Mouse (Mus musculus): Measurements from ENCODE around the gene Ankzf1. TPM values are rescaled to one million over a fixed set of nuclear protein-coding genes. Genes with fewer than 3 reads are reported as not detected.

Gene Ankzf1
- polyA plus RNA-seq, 2 experiments, result 4.8 to 7.6 TPM

- WGBS (ENCODE audit: insufficient replicate concordance), result 81% methylated on average over 12 of the region's 12 CpGs
- H3K4me2 ChIP-seq (ENCODE audit: low read depth), result no peak overlapping the region
- H3K27ac ChIP-seq, result no peak overlapping the region
- no peaks in the 10 kb centered on the region for H3K9me3 ChIP-seq (ENCODE audit: control insufficient read depth, low read length)
- H3K27me3 ChIP-seq (ENCODE audit: control insufficient read depth, insufficient read depth, low read length), result no peaks in the 10 kb centered on the region
- no peak for TF ChIP-seq EP300 (IDR thresholded peaks at IDR 0.05; ENCODE audit: low read depth)
- no peak for TF ChIP-seq CTCF (IDR thresholded peaks at IDR 0.05; ENCODE audit: low read depth)
- H3K36me3 ChIP-seq (replicated peaks; ENCODE audit: control insufficient read depth, insufficient read depth, low read depth), result no peaks in the 10 kb centered on the region; the same call in 1 of the 2 replicates
- ATAC-seq (ENCODE audit: insufficient read depth) (peak; percentile 13; the same call in 1 of the 2 replicates), DNase-seq (ENCODE audit: low read depth in 3 of 3, low spot score in 3 of 3) (no peak)
- 0 out of 4 replicates have a peak, but pooled peaks cover 0 to 3% of the 10 kb centered on the region in 2 experiments for H3K4me1 ChIP-seq (replicated peaks; ENCODE audit: control insufficient read depth in 2 of 2, insufficient read depth in 2 of 2, low read length in 1 of 2)
- H3K9ac ChIP-seq (replicated peaks), result no peak overlapping the region
- H3K4me3 ChIP-seq (ENCODE audit: insufficient read depth in 1 of 2, low read depth in 2 of 2, low read length in 2 of 2), result no peak overlapping the region
These were observed 52.4 kb downstream of the Ankzf1 start for GRCm38 (mm10) chr1:75244175-75244826.

- ATAC-seq (ENCODE audit: insufficient read depth) (peak; percentile 63), DNase-seq (ENCODE audit: low read depth in 3 of 3, low spot score in 3 of 3) (peak; percentile 43 to 53 (median 44))
- H3K4me1 ChIP-seq (replicated peaks; ENCODE audit: control insufficient read depth in 2 of 2, insufficient read depth in 2 of 2, low read length in 1 of 2), result 0 out of 4 replicates have a peak, but pooled peaks cover 0 to 3% of the 10 kb centered on the region in 2 experiments
- H3K9me3 ChIP-seq (ENCODE audit: control insufficient read depth, low read length), result no peaks in the 10 kb centered on the region
- no peak overlapping the region for H3K4me3 ChIP-seq (ENCODE audit: insufficient read depth in 1 of 2, low read depth in 2 of 2, low read length in 2 of 2)
- H3K27ac ChIP-seq, result no peak overlapping the region
- WGBS (ENCODE audit: insufficient replicate concordance), result 31% methylated on average over 4 of the region's 4 CpGs
- H3K36me3 ChIP-seq (replicated peaks; ENCODE audit: control insufficient read depth, insufficient read depth, low read depth), result no peaks in the 10 kb centered on the region; the same call in 1 of the 2 replicates
- no peak overlapping the region for H3K9ac ChIP-seq (replicated peaks)
- TF ChIP-seq EP300 (IDR thresholded peaks at IDR 0.05; ENCODE audit: low read depth), result no peak
- TF ChIP-seq CTCF (IDR thresholded peaks at IDR 0.05; ENCODE audit: low read depth), result no peak
- H3K4me2 ChIP-seq (ENCODE audit: low read depth), result no peak overlapping the region
- H3K27me3 ChIP-seq (ENCODE audit: control insufficient read depth, insufficient read depth, low read length), result no peaks in the 10 kb centered on the region
These were observed 52.9 kb downstream of the Ankzf1 start for GRCm38 (mm10) chr1:75244836-75245235.

- peaks cover 0 to 6% of the 10 kb centered on the region in 2 experiments; a peak in 2 of 4 replicates for H3K4me1 ChIP-seq (replicated peaks; ENCODE audit: control insufficient read depth in 2 of 2, insufficient read depth in 2 of 2, low read length in 1 of 2)
- H3K27ac ChIP-seq, result no peak overlapping the region
- H3K9me3 ChIP-seq (ENCODE audit: control insufficient read depth, low read length), result no peaks in the 10 kb centered on the region
- ATAC-seq (ENCODE audit: insufficient read depth) (no peak), DNase-seq (ENCODE audit: low read depth in 3 of 3, low spot score in 3 of 3) (no peak)
- no peak overlapping the region for H3K4me3 ChIP-seq (ENCODE audit: insufficient read depth in 1 of 2, low read depth in 2 of 2, low read length in 2 of 2)
- no peaks in the 10 kb centered on the region for H3K27me3 ChIP-seq (ENCODE audit: control insufficient read depth, insufficient read depth, low read length)
- H3K36me3 ChIP-seq (replicated peaks; ENCODE audit: control insufficient read depth, insufficient read depth, low read depth), result no peaks in the 10 kb centered on the region; the same call in 1 of the 2 replicates
- 71% methylated on average over 16 of the region's 16 CpGs for WGBS (ENCODE audit: insufficient replicate concordance)
- no peak overlapping the region for H3K4me2 ChIP-seq (ENCODE audit: low read depth)
- no peak overlapping the region for H3K9ac ChIP-seq (replicated peaks)
- TF ChIP-seq EP300 (IDR thresholded peaks at IDR 0.05; ENCODE audit: low read depth) (no peak), CTCF (IDR thresholded peaks at IDR 0.05; ENCODE audit: low read depth) (no peak)
These were observed 55.4 kb downstream of the Ankzf1 start for GRCm38 (mm10) chr1:75247071-75247930.

GRCm38 (mm10) chr1:75248041-75248772 is 56.3 kb downstream of the Ankzf1 start:
- 55% methylated on average over 9 of the region's 9 CpGs for WGBS (ENCODE audit: insufficient replicate concordance)
- Histone ChIP-seq H3K4me1 (replicated peaks; ENCODE audit: control insufficient read depth in 2 of 2, insufficient read depth in 2 of 2, low read length in 1 of 2) (peaks cover 0 to 6% of the 10 kb centered on the region in 2 experiments; a peak in 2 of 4 replicates), H3K27ac (no peak overlapping the region), H3K36me3 (replicated peaks; ENCODE audit: control insufficient read depth, insufficient read depth, low read depth) (no peaks in the 10 kb centered on the region; the same call in 1 of the 2 replicates), H3K9me3 (ENCODE audit: control insufficient read depth, low read length) (no peaks in the 10 kb centered on the region), H3K4me2 (ENCODE audit: low read depth) (no peak overlapping the region), H3K27me3 (ENCODE audit: control insufficient read depth, insufficient read depth, low read length) (no peaks in the 10 kb centered on the region), H3K9ac (replicated peaks) (no peak overlapping the region), H3K4me3 (ENCODE audit: insufficient read depth in 1 of 2, low read depth in 2 of 2, low read length in 2 of 2) (no peak overlapping the region)
- no peak for ATAC-seq (ENCODE audit: insufficient read depth)
- DNase-seq (ENCODE audit: low read depth in 3 of 3, low spot score in 3 of 3), result no peak
- TF ChIP-seq EP300 (IDR thresholded peaks at IDR 0.05; ENCODE audit: low read depth) (no peak), CTCF (IDR thresholded peaks at IDR 0.05; ENCODE audit: low read depth) (no peak)

Small RNA genes within 50 kb of the gene (microRNA-seq; reads per million reads assigned to microRNA genes)
- not detected for gene Gm27943

Other genes with a start within 250 kb of the Ankzf1 start
- gene Ihh, start 240.5 kb upstream of the Ankzf1 start, polyA plus RNA-seq (2012; rRNA removed), result 2.4 and 3.4 TPM in 2 replicates
- gene Ihh, start 240.5 kb upstream of the Ankzf1 start, polyA plus RNA-seq (2014; fragmentation: Nextera tagmentation; extraction: Ambion mirVana), result 1.5 and 1.7 TPM in 2 replicates
- 1.3 and 2.0 TPM in 2 replicates for gene Nhej1, start 67.0 kb upstream of the Ankzf1 start, polyA plus RNA-seq (2012; rRNA removed)
- gene Nhej1, start 67.0 kb upstream of the Ankzf1 start, polyA plus RNA-seq (2014; fragmentation: Nextera tagmentation; extraction: Ambion mirVana), result 5.2 and 7.2 TPM in 2 replicates
- gene Slc23a3, start 58.3 kb upstream of the Ankzf1 start, polyA plus RNA-seq (2012; rRNA removed), result 1.4 and 1.7 TPM in 2 replicates
- gene Slc23a3, start 58.3 kb upstream of the Ankzf1 start, polyA plus RNA-seq (2014; fragmentation: Nextera tagmentation; extraction: Ambion mirVana), result 1.2 TPM in 2 replicates
- gene Cnppd1, start 49.4 kb upstream of the Ankzf1 start, polyA plus RNA-seq (2012; rRNA removed), result 29.5 and 33.3 TPM in 2 replicates
- gene Cnppd1, start 49.4 kb upstream of the Ankzf1 start, polyA plus RNA-seq (2014; fragmentation: Nextera tagmentation; extraction: Ambion mirVana), result 31.1 and 41.0 TPM in 2 replicates
- gene Retreg2, start 49.4 kb upstream of the Ankzf1 start, polyA plus RNA-seq (2012; rRNA removed), result 61.8 and 74.5 TPM in 2 replicates
- gene Retreg2, start 49.4 kb upstream of the Ankzf1 start, polyA plus RNA-seq (2014; fragmentation: Nextera tagmentation; extraction: Ambion mirVana), result 45.1 and 58.8 TPM in 2 replicates
- gene Zfand2b, start 23.5 kb upstream of the Ankzf1 start, polyA plus RNA-seq (2012; rRNA removed), result 35.3 and 43.5 TPM in 2 replicates
- gene Zfand2b, start 23.5 kb upstream of the Ankzf1 start, polyA plus RNA-seq (2014; fragmentation: Nextera tagmentation; extraction: Ambion mirVana), result 40.6 and 41.6 TPM in 2 replicates
- gene Abcb6, start 11.8 kb upstream of the Ankzf1 start, polyA plus RNA-seq (2012; rRNA removed), result 31.4 and 41.4 TPM in 2 replicates
- 48.9 and 58.5 TPM in 2 replicates for gene Abcb6, start 11.8 kb upstream of the Ankzf1 start, polyA plus RNA-seq (2014; fragmentation: Nextera tagmentation; extraction: Ambion mirVana)
- 17.4 and 23.6 TPM in 2 replicates for gene Atg9a, start within 50 bp of the Ankzf1 start, polyA plus RNA-seq (2012; rRNA removed)
- 16.4 and 18.3 TPM in 2 replicates for gene Atg9a, start within 50 bp of the Ankzf1 start, polyA plus RNA-seq (2014; fragmentation: Nextera tagmentation; extraction: Ambion mirVana)
- gene Glb1l, start 18.7 kb downstream of the Ankzf1 start, polyA plus RNA-seq (2012; rRNA removed), result 4.0 and 4.9 TPM in 2 replicates
- gene Glb1l, start 18.7 kb downstream of the Ankzf1 start, polyA plus RNA-seq (2014; fragmentation: Nextera tagmentation; extraction: Ambion mirVana), result 3.2 and 4.3 TPM in 2 replicates
- 76.3 and 93.3 TPM in 2 replicates for gene Stk16, start 18.7 kb downstream of the Ankzf1 start, polyA plus RNA-seq (2012; rRNA removed)
- 61.8 and 66.1 TPM in 2 replicates for gene Stk16, start 18.7 kb downstream of the Ankzf1 start, polyA plus RNA-seq (2014; fragmentation: Nextera tagmentation; extraction: Ambion mirVana)
- 155 and 168 TPM in 2 replicates for gene Tuba4a, start 27.7 kb downstream of the Ankzf1 start, polyA plus RNA-seq (2012; rRNA removed)
- gene Tuba4a, start 27.7 kb downstream of the Ankzf1 start, polyA plus RNA-seq (2014; fragmentation: Nextera tagmentation; extraction: Ambion mirVana), result 346 and 362 TPM in 2 replicates
- not detected in 2 replicates for gene A630095N17Rik, start 40.0 kb downstream of the Ankzf1 start, polyA plus RNA-seq (2012; rRNA removed)
- gene A630095N17Rik, start 40.0 kb downstream of the Ankzf1 start, polyA plus RNA-seq (2014; fragmentation: Nextera tagmentation; extraction: Ambion mirVana), result 0.22 TPM in 1 of 2 replicates, not detected in the other
- gene Dnajb2, start 44.3 kb downstream of the Ankzf1 start, polyA plus RNA-seq (2012; rRNA removed), result 17.6 and 21.1 TPM in 2 replicates
- gene Dnajb2, start 44.3 kb downstream of the Ankzf1 start, polyA plus RNA-seq (2014; fragmentation: Nextera tagmentation; extraction: Ambion mirVana), result 11.1 and 12.5 TPM in 2 replicates
- 0.26 and 0.28 TPM in 2 replicates for gene Ptprn, start 72.4 kb downstream of the Ankzf1 start, polyA plus RNA-seq (2012; rRNA removed)
- gene Ptprn, start 72.4 kb downstream of the Ankzf1 start, polyA plus RNA-seq (2014; fragmentation: Nextera tagmentation; extraction: Ambion mirVana), result 0.08 and 0.17 TPM in 2 replicates
- gene Resp18, start 86.3 kb downstream of the Ankzf1 start, polyA plus RNA-seq (2012; rRNA removed), result not detected in 2 replicates
- not detected in 2 replicates for gene Resp18, start 86.3 kb downstream of the Ankzf1 start, polyA plus RNA-seq (2014; fragmentation: Nextera tagmentation; extraction: Ambion mirVana)
- 35.6 and 39.3 TPM in 2 replicates for gene Dnpep, start 125.8 kb downstream of the Ankzf1 start, polyA plus RNA-seq (2012; rRNA removed)
- gene Dnpep, start 125.8 kb downstream of the Ankzf1 start, polyA plus RNA-seq (2014; fragmentation: Nextera tagmentation; extraction: Ambion mirVana), result 43.4 and 48.4 TPM in 2 replicates
- gene Des, start 168.2 kb downstream of the Ankzf1 start, polyA plus RNA-seq (2012; rRNA removed), result 1.1 TPM in 2 replicates
- gene Des, start 168.2 kb downstream of the Ankzf1 start, polyA plus RNA-seq (2014; fragmentation: Nextera tagmentation; extraction: Ambion mirVana), result 1.4 and 2.1 TPM in 2 replicates
- 8.4 and 8.5 TPM in 2 replicates for gene Speg, start 183.1 kb downstream of the Ankzf1 start, polyA plus RNA-seq (2012; rRNA removed)
- gene Speg, start 183.1 kb downstream of the Ankzf1 start, polyA plus RNA-seq (2014; fragmentation: Nextera tagmentation; extraction: Ambion mirVana), result 8.4 and 9.5 TPM in 2 replicates
- gene Gmppa, start 243.8 kb downstream of the Ankzf1 start, polyA plus RNA-seq (2012; rRNA removed), result 34.3 and 38.2 TPM in 2 replicates
- gene Gmppa, start 243.8 kb downstream of the Ankzf1 start, polyA plus RNA-seq (2014; fragmentation: Nextera tagmentation; extraction: Ambion mirVana), result 22.8 and 31.1 TPM in 2 replicates